Mouse (Mus musculus): ENCODE measurements at regions not wholly inside any gene's neighbourhood (a gene's known extent, or its start where the extent isn't known, plus 50 kb on each side); places are given as distances from the start of the nearest gene placed in this dataset.

- Histone ChIP-seq H3K27ac (ENCODE audit: low read length) (no peak overlapping the region), H3K9me3 (ENCODE audit: control insufficient read depth, low read length) (no peaks in the 10 kb centered on the region), H3K4me1 (replicated peaks; ENCODE audit: control insufficient read depth, insufficient read depth, low read length) (no peaks in the 10 kb centered on the region), H3K4me2 (ENCODE audit: low read depth, low read length) (no peak overlapping the region), H3K4me3 (ENCODE audit: low read length) (no peak overlapping the region), H3K27me3 (ENCODE audit: control insufficient read depth, insufficient read depth, low read depth, low read length) (no peaks in the 10 kb centered on the region), H3K36me3 (ENCODE audit: control insufficient read depth, insufficient read depth, low read length) (no peaks in the 10 kb centered on the region), H3K9ac (ENCODE audit: low read length) (no peak overlapping the region)
- no peak for ATAC-seq (ENCODE audit: low read depth)
- WGBS, result 40% methylated on average over 4 of the region's 4 CpGs
Observed at GRCm38 (mm10) chr2:133373543-133373942, 178.4 kb upstream of the Bmp2 start.

- H3K4me2 ChIP-seq (ENCODE audit: low read depth, low read length), result no peak overlapping the region
- no peaks in the 10 kb centered on the region for H3K27me3 ChIP-seq (ENCODE audit: control insufficient read depth, insufficient read depth, low read depth, low read length)
- no peak for ATAC-seq (ENCODE audit: low read depth)
- H3K27ac ChIP-seq (ENCODE audit: low read length), result no peak overlapping the region
- no peaks in the 10 kb centered on the region for H3K9me3 ChIP-seq (ENCODE audit: control insufficient read depth, low read length)
- no peak overlapping the region for H3K9ac ChIP-seq (ENCODE audit: low read length)
- WGBS, result 60% methylated on average over 3 of the region's 3 CpGs
- H3K36me3 ChIP-seq (ENCODE audit: control insufficient read depth, insufficient read depth, low read length), result no peaks in the 10 kb centered on the region
- H3K4me3 ChIP-seq (ENCODE audit: low read length), result no peak overlapping the region
- H3K4me1 ChIP-seq (replicated peaks; ENCODE audit: control insufficient read depth, insufficient read depth, low read length), result no peaks in the 10 kb centered on the region
Observed at GRCm38 (mm10) chr2:133381054-133381453, 170.9 kb upstream of the Bmp2 start.

GRCm38 (mm10) chr2:133383135-133383920 is 168.6 kb upstream of the Bmp2 start:
- 83% methylated on average over 3 of the region's 3 CpGs for WGBS
- no peaks in the 10 kb centered on the region for H3K36me3 ChIP-seq (ENCODE audit: control insufficient read depth, insufficient read depth, low read length)
- no peak for ATAC-seq (ENCODE audit: low read depth)
- no peaks in the 10 kb centered on the region for H3K4me1 ChIP-seq (replicated peaks; ENCODE audit: control insufficient read depth, insufficient read depth, low read length)
- H3K9ac ChIP-seq (ENCODE audit: low read length), result no peak overlapping the region
- no peaks in the 10 kb centered on the region for H3K27me3 ChIP-seq (ENCODE audit: control insufficient read depth, insufficient read depth, low read depth, low read length)
- no peak overlapping the region for H3K27ac ChIP-seq (ENCODE audit: low read length)
- H3K4me3 ChIP-seq (ENCODE audit: low read length), result no peak overlapping the region
- H3K9me3 ChIP-seq (ENCODE audit: control insufficient read depth, low read length), result no peaks in the 10 kb centered on the region
- H3K4me2 ChIP-seq (ENCODE audit: low read depth, low read length), result no peak overlapping the region

- Histone ChIP-seq H3K4me3 (ENCODE audit: low read length) (no peak overlapping the region), H3K36me3 (ENCODE audit: control insufficient read depth, insufficient read depth, low read length) (no peaks in the 10 kb centered on the region), H3K27me3 (ENCODE audit: control insufficient read depth, insufficient read depth, low read depth, low read length) (no peaks in the 10 kb centered on the region), H3K4me2 (ENCODE audit: low read depth, low read length) (no peak overlapping the region), H3K9ac (ENCODE audit: low read length) (no peak overlapping the region), H3K4me1 (replicated peaks; ENCODE audit: control insufficient read depth, insufficient read depth, low read length) (no peaks in the 10 kb centered on the region), H3K9me3 (ENCODE audit: control insufficient read depth, low read length) (no peaks in the 10 kb centered on the region), H3K27ac (ENCODE audit: low read length) (no peak overlapping the region)
- no peak for ATAC-seq (ENCODE audit: low read depth)
- 62% methylated on average over 2 of the region's 2 CpGs for WGBS
Observed at GRCm38 (mm10) chr2:133385297-133385696, 166.7 kb upstream of the Bmp2 start.

- H3K4me2 ChIP-seq (ENCODE audit: low read depth, low read length), result no peak overlapping the region
- no peaks in the 10 kb centered on the region for H3K36me3 ChIP-seq (ENCODE audit: control insufficient read depth, insufficient read depth, low read length)
- H3K27ac ChIP-seq (ENCODE audit: low read length), result no peak overlapping the region
- H3K4me1 ChIP-seq (replicated peaks; ENCODE audit: control insufficient read depth, insufficient read depth, low read length), result no peaks in the 10 kb centered on the region
- H3K27me3 ChIP-seq (ENCODE audit: control insufficient read depth, insufficient read depth, low read depth, low read length), result no peaks in the 10 kb centered on the region
- WGBS, result 89% methylated on average over 3 of the region's 3 CpGs
- H3K9ac ChIP-seq (ENCODE audit: low read length), result no peak overlapping the region
- ATAC-seq (ENCODE audit: low read depth), result no peak
- no peaks in the 10 kb centered on the region for H3K9me3 ChIP-seq (ENCODE audit: control insufficient read depth, low read length)
- H3K4me3 ChIP-seq (ENCODE audit: low read length), result no peak overlapping the region
Observed at GRCm38 (mm10) chr2:133387349-133387748, 164.6 kb upstream of the Bmp2 start.

GRCm38 (mm10) chr2:133392298-133392697 is 159.7 kb upstream of the Bmp2 start:
- no peaks in the 10 kb centered on the region for H3K4me1 ChIP-seq (replicated peaks; ENCODE audit: control insufficient read depth, insufficient read depth, low read length)
- whole genome bisulfite sequencing, result 70% methylated on average over 9 of the region's 9 CpGs
- H3K9me3 ChIP-seq (ENCODE audit: control insufficient read depth, low read length), result no peaks in the 10 kb centered on the region
- no peak overlapping the region for H3K4me2 ChIP-seq (ENCODE audit: low read depth, low read length)
- H3K27ac ChIP-seq (ENCODE audit: low read length), result no peak overlapping the region
- H3K36me3 ChIP-seq (ENCODE audit: control insufficient read depth, insufficient read depth, low read length), result no peaks in the 10 kb centered on the region
- no peak overlapping the region for H3K9ac ChIP-seq (ENCODE audit: low read length)
- ATAC-seq (ENCODE audit: low read depth), result no peak
- no peak overlapping the region for H3K4me3 ChIP-seq (ENCODE audit: low read length)
- H3K27me3 ChIP-seq (ENCODE audit: control insufficient read depth, insufficient read depth, low read depth, low read length), result no peaks in the 10 kb centered on the region

GRCm38 (mm10) chr2:133397566-133397965 is 154.4 kb upstream of the Bmp2 start:
- Histone ChIP-seq H3K9me3 (ENCODE audit: control insufficient read depth, low read length) (no peaks in the 10 kb centered on the region), H3K4me1 (replicated peaks; ENCODE audit: control insufficient read depth, insufficient read depth, low read length) (no peaks in the 10 kb centered on the region), H3K27me3 (ENCODE audit: control insufficient read depth, insufficient read depth, low read depth, low read length) (no peaks in the 10 kb centered on the region), H3K4me3 (ENCODE audit: low read length) (no peak overlapping the region), H3K36me3 (ENCODE audit: control insufficient read depth, insufficient read depth, low read length) (no peaks in the 10 kb centered on the region), H3K27ac (ENCODE audit: low read length) (no peak overlapping the region), H3K9ac (ENCODE audit: low read length) (no peak overlapping the region), H3K4me2 (ENCODE audit: low read depth, low read length) (no peak overlapping the region)
- WGBS, result 10% methylated on average over 2 of the region's 2 CpGs
- no peak for ATAC-seq (ENCODE audit: low read depth)

- 61% methylated on average over 5 of the region's 5 CpGs for WGBS
- no peak for ATAC-seq (ENCODE audit: low read depth)
- Histone ChIP-seq H3K9ac (ENCODE audit: low read length) (no peak overlapping the region), H3K4me2 (ENCODE audit: low read depth, low read length) (no peak overlapping the region), H3K4me3 (ENCODE audit: low read length) (no peak overlapping the region), H3K27me3 (ENCODE audit: control insufficient read depth, insufficient read depth, low read depth, low read length) (no peaks in the 10 kb centered on the region), H3K36me3 (ENCODE audit: control insufficient read depth, insufficient read depth, low read length) (no peaks in the 10 kb centered on the region), H3K4me1 (replicated peaks; ENCODE audit: control insufficient read depth, insufficient read depth, low read length) (no peaks in the 10 kb centered on the region), H3K27ac (ENCODE audit: low read length) (no peak overlapping the region), H3K9me3 (ENCODE audit: control insufficient read depth, low read length) (no peaks in the 10 kb centered on the region)
Observed at GRCm38 (mm10) chr2:133399059-133399690, 152.8 kb upstream of the Bmp2 start.

- Histone ChIP-seq H3K9ac (ENCODE audit: low read length) (no peak overlapping the region), H3K27ac (ENCODE audit: low read length) (no peak overlapping the region), H3K4me1 (replicated peaks; ENCODE audit: control insufficient read depth, insufficient read depth, low read length) (no peaks in the 10 kb centered on the region), H3K9me3 (ENCODE audit: control insufficient read depth, low read length) (no peaks in the 10 kb centered on the region), H3K4me2 (ENCODE audit: low read depth, low read length) (no peak overlapping the region), H3K4me3 (ENCODE audit: low read length) (no peak overlapping the region), H3K27me3 (ENCODE audit: control insufficient read depth, insufficient read depth, low read depth, low read length) (no peaks in the 10 kb centered on the region), H3K36me3 (ENCODE audit: control insufficient read depth, insufficient read depth, low read length) (no peaks in the 10 kb centered on the region)
- 55% methylated on average over 3 of the region's 3 CpGs for WGBS
- no peak for ATAC-seq (ENCODE audit: low read depth)
Observed at GRCm38 (mm10) chr2:133400963-133401362, 151.0 kb upstream of the Bmp2 start.

Measured in lung, embryonic 16.5 days (tissue).